Mouse (Mus musculus): ENCODE measurements around the gene Mrpl3.
"Not testable (repeated sequence)": the region's sequence is repeated elsewhere in the genome, so short reads cannot be mapped to it uniquely, and the experiment has no call there.

Mrpl3 gene

DNA sequence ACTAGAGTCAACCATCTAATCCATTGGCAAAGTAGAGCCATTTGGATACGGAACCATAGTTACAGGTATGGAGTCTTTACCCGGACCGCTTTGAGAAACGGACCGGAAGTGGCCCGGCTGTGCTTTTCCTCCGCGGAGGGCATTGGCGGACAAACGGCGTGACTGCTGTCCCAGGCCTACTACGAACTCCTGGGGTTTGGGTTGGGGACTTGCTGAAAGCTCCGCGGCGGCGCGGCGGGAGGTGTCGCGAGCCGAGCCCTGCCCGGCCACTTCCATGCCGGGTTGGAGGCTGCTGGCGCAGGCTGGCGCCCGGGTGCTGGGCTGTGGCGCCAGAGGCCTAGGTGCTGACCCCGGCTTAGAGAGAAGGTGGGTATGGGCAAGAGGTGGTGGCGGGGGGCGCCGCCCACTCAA lies at the start of gene Mrpl3:
Gene Mrpl3 (plus strand): TSS at position 93 of the 411 bp plus-strand sequence.
- DNase-seq, result peak; percentile 77 to 90

DNA sequence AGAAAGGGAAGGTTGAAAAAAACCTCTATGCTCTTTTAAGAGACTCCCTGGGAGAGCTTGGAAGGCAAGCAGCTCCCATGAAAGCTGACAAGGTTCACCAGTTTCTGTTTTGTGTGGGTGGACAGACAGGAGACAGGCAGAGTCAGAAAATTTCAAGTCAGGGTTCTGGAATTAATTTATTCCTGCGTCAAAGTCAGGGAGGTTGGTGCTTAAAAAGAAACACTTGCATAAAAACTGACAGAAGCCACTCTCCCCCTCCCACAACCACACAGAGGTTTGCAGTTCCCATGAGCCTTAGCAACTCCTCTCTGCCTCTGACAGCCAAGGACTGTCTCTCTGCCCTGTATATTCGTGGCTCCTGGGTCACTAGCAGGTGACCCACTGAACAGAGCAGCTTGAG lies 42.3 kb upstream of the Mrpl3 start:
- peak; percentile 19 to 36 for DNase-seq

- peak; percentile 60 to 83 for DNase-seq
Measured at GRCm38 (mm10) chr9:105018186-105018585, 34.9 kb upstream of the Mrpl3 start.

DNA sequence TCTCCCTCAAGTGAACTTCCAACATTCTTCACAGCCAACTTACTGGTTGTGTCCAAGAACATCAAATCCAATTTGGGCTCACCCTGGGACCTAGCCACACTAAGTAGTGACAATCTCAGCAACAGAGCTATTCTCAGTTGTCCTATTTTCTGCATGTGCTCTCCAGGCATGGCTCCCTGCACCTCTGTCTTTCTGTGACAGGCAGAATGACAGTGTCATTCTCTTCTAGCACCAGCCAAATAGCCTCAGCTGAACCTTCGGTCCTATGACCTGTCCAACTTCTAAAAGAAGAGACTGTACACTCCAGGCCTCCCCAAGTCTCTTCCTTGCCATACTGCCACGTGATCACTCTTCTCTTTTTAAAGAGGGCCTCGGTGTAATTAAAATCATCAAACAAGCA lies 24.7 kb upstream of the Mrpl3 start:
- no peak for DNase-seq

GRCm38 (mm10) chr9:105032572-105032971 lies 20.5 kb upstream of the Mrpl3 start:
- no peak for DNase-seq

DNA sequence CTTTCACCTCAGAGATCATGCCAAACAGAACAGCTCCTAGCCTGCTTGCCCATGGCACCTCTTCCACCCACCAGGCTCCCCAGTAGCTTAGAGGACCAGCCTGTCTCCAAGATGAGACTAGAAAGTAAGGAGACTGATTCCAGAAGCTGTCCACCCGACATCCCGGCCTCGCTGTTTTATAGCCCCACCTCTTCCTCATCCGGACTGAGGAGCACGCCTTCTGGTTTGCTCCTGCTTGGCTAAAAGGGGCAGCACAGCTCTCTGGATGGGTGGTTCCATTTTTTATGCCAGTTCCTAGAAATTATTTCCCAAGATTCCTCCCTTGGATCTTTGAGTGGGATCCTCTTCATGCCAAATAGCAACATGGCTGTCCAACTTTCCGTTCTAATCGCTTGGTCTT lies 19.4 kb upstream of the Mrpl3 start:
- no peak for DNase-seq

- DNase-seq, result no peak
Measured at GRCm38 (mm10) chr9:105037847-105038246, 15.2 kb upstream of the Mrpl3 start.

DNA sequence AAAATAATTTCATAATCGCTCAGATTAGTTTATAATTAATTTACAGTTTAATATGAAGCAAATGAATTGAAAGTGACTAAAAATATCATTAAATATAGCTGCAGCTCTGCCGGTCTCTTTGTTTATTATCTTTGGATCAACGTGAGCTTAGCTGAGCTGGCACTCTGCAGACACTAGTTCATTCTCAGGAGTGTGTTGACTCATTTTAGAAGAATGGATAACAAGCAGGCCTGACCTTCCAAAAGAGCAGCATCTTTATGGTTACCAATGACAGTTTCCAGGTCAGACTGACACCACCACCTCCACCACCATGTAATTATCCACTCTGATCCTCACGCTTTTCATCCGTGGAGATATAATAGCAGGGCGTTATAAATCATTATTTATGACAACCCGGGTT lies 7.0 kb upstream of the Mrpl3 start:
- DNase-seq, result no peak

DNA sequence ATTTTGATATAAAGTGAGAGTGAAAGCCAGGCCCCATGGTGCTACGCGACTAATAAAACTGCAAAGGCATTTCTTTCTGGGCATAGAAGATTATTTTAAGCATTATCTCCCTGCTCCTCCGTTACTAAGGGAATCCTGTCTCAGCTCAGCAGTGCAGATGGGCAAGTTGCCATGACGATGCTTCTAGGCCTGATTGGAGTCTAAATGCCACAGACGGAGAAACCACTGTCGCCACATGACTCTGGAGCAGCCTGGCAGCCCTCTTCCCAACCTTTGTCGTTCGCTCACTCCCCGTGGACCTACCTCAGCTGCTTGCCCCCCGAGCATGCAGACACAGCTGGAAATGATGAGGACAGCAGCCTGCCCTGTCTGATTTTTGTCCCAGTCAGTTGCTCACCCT lies 4.7 kb upstream of the Mrpl3 start:
- no peak for DNase-seq

- DNase-seq, result no peak
Measured at GRCm38 (mm10) chr9:105049636-105050035, 3.4 kb upstream of the Mrpl3 start.

DNA sequence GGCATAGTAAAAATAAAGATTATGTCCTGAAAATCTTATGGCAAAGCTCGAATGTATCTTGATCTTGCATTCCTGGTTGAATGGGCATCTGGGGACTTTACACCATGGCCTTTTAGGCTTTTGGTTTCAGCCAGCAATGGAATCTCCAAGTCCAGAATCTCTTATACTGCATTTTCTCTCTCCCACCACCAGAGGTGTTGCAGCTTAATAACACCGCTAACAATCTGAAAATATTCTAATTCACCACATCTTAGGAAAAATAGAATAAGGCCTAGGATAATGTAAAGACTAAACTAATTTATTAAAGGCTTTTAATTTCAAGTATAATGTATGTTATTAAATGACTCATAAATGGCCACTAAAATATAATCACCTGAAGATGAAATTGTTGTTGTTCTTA lies 2.8 kb upstream of the Mrpl3 start:
- DNase-seq, result no peak

- no peak for DNase-seq
Measured at GRCm38 (mm10) chr9:105053812-105054211, 773 bp downstream of the Mrpl3 start.

DNA sequence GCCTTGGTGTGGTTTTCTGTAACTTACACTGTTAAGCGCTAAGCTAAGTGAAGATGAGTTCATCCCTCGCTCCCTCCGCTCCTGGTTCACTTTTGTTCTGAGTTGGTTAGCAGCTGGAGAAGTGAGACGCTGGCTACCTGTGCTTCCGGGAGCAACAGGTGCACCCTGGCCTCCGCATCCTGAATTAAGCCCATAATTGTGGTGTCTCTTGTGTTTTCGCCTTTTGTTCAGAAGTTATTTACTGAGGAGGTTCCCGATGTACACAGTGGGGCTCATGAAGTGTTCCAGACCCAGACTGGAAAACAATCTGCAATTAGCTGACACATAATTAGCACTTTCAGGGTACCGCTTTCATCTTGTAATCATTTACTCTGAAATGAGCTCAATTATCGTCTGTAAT lies 16.1 kb downstream of the Mrpl3 start:
- no peak for DNase-seq

DNA sequence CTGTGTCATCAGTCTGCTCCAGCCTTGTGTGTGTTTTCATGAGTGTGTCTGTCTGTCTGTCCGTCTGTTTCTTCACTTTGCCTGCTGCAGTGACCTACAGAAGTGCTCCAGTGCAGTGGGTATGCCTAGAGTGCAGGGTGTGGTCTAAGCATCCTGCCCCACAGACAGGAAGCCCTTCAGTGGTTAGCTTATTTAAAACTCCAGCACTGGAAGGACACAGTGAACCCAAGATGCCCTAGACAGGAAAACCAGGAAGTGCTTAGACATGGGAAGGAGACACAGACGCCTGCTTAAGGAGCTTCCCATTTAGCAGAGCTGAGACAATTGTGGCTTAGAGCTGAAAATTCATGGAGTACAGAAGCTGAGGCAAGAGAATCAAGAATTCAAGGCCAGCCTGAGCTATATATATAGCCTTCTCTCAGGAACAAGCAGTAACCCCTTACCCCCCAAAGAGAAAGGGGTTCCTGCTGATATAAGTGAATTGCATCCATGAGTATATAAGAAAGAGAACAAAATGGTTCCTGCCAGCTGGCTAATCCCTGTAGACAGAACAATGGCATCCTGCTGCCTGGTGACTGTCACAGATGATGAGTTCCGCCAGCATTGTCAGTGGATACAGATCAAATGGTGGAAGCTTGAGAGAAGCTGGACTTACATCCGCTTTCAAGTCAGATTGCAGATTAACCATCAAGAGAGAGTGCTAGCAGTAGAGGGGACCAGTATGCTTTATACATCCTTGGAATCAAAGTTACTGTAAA lies 20.1 kb downstream of the Mrpl3 start:
- DNase-seq, result no peak

- no peak for DNase-seq
Measured at GRCm38 (mm10) chr9:105074851-105075250, 21.8 kb downstream of the Mrpl3 start.

- no peak for DNase-seq
Measured at GRCm38 (mm10) chr9:105076756-105077424, 23.9 kb downstream of the Mrpl3 start.

DNA sequence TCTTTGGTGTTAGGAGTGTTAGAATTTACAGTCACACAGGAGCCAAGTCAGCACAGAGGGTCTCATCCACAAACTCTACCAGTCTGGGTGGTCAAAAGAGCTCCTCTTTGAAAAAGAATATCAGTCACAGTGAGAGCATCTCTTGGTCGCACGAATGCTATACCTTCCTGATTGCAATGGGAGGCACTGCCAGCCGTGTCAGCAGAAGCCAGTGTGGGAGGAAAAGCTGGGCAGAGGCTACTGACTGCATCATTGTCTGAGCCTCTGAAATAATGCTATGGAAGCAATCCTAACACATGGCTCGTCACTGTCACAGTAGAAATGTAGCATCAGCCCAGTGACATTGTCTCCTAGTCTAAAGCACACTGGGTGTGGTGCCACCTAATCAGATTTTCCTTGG lies 25.4 kb downstream of the Mrpl3 start:
- no peak for DNase-seq

DNA sequence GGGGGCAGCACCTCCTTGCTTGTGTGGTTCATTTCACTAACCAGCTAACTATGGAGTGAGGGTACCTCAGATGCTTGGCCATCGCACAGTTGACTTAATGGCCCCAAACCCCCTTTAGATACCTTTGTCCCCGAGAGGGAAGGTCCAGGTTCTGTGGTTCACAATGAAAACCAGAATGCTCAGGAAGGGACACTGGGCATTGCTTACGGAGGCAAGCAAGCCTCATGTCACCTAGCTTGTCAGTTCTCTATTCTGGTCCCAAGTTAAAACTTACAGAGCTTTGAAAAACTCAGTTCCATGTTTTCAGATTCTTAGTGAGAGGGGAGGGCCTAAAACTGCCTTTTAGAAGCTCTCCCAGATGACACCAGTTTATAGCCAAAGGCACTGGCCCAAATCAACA lies 27.2 kb downstream of the Mrpl3 start:
- DNase-seq, result no peak

- DNase-seq, result no peak
Measured at GRCm38 (mm10) chr9:105100807-105101570, 48.0 kb downstream of the Mrpl3 start.

- DNase-seq, result no peak
Measured at GRCm38 (mm10) chr9:105101911-105102310, 48.9 kb downstream of the Mrpl3 start.

DNA sequence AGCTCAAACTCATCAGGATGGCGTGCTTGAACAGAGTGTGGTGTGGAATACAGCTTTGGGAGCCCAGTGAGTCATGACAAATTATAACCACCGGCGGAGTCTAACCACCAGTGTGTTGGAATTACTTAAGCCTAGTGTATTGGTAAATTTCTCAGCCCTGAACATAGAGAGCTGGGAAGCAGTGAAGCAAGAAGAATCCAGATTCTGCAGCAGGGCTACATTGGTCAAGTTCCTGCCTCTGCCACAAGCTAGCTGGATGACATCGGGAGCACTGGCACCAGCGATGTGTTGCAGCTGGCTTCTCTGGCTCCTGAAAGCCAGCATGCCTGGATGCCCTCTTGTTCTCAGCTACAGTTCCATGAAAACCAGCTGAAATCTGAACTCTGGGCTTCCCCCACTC lies 50.9 kb downstream of the Mrpl3 start:
- no peak for DNase-seq

DNA sequence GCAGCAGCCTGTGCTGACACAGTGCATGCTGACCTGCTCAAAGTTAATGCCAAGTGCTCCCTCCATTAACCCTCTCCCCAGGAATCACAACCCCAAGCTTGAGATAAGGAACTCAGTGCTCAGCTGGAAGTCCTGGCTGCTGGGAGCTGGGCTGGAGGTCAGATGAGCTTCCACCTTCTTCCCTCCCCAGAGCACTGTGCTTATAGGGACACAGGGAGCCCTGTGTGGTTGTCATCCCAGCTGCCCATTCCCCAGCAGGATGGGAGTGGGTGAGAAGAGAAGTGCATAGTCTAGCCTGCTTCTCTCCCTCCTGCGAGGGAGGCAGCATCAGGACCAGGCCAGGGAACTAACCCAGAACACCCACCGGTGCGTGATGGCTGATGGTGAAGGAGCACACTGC lies 72.2 kb downstream of the Mrpl3 start:
- DNase-seq, result not testable (repeated sequence)
